Mouse (Mus musculus): ENCODE measurements around the gene Evx2. TPM values are rescaled to one million over a fixed set of nuclear protein-coding genes. Genes with fewer than 3 reads are reported as not detected.
A peak's percentile ranks its signal among the peaks of the same experiment; 100 is the strongest.

The Evx2 gene
- total RNA-seq, 1 experiment from 2014 or later: not detected

DNA sequence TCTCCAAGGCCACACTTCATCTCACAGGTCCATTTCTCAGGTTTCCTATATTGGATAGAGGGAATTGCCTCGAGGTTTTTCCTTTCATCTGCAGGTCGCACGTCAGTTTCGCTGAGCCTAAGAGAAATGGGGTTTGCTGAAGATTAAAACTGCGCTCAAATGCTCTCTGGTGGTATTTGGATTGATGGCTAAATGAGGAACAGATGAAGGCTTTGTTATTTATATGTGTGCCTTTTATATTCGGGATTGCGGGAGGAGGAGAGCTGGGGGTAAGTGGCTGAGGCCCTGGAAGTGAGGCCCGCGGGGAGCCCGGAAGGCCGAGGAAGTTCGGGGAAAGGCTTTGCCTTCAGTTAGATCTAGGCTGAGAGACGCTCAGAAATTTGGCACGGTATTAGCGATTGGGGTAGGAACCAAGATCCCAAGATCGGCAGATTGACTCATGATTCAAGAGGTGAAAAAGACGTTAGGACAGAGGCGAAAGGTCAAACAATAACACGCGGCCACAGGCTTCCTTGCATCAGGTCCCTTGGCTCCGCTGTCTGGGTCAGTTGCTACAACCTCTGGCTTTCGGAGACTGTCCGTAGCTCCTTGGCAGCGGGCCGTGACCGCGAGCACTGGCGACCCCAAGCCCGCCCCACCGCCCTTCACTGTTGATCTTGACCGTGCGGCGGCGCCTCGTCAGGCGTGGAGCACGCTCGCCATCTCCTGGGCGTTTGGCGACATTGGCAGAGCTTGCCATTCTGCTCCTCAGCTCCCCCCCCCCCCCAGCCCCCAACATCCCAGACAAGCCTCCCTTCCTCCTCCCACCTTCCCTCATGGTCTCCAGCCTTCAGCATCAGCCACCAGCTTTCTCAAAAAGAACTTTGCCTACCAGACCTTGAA lies 13.4 kb upstream of the Evx2 start:
- peak in 1 of 2 experiments; percentile 67; a peak in 1 of 4 replicates for ATAC-seq (replicated peaks in 1 of 2; ENCODE audit: insufficient read depth in 1 of 2, low FRiP score in 2 of 2, low TSS enrichment in 1 of 2, low read depth in 1 of 2, poor library complexity in 2 of 2, severe bottlenecking in 2 of 2)

DNA sequence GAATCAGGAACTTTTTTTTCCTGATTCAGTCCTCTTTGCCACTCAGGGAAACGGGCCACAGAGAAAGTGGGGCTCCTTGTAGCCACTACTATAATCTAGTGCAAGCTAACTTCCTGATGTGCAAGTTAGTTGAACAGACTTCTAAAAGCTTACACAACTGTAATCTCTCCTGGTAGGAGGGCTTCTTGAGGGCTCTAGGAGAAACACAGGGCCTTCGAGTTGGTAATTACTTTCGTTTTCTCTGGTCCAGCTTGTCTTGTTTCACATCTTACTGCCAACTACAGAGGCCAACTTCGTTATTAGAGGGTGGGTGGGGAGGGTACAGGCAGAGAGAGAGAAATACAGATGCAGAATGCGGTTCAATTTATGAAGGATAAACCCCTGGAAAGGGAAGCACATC lies 12.5 kb upstream of the Evx2 start:
- no peak for ATAC-seq (replicated peaks in 1 of 2; ENCODE audit: insufficient read depth in 1 of 2, low FRiP score in 2 of 2, low TSS enrichment in 1 of 2, low read depth in 1 of 2, poor library complexity in 2 of 2, severe bottlenecking in 2 of 2)

DNA sequence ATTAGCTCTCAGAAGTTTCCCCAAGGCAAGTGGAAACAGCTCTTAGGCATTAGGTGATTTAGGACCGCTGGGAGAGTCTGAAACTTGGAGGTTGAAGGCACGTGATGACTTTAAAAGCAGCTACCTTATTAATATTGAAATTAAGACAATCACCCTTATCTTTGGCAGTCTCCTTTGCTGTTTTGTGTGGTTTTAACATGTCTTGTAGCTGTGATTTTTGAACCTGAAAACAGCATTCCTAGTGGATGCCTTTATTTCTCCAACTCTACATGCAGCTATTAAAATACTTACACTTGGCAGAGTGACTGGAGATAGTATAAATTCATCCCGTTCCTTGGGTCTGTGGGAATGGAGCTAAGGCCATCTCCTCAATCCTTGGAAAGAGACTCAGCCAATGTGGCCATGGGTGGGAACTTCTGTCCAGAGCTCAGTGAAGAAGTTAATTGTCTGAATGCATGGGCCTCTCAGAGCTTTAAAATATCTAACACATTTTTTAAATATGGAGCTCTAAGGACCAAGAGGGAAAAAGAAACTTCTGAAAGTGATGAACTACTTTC lies 11.4 kb upstream of the Evx2 start:
- ATAC-seq (replicated peaks in 1 of 2; ENCODE audit: insufficient read depth in 1 of 2, low FRiP score in 2 of 2, low TSS enrichment in 1 of 2, low read depth in 1 of 2, poor library complexity in 2 of 2, severe bottlenecking in 2 of 2): no peak

DNA sequence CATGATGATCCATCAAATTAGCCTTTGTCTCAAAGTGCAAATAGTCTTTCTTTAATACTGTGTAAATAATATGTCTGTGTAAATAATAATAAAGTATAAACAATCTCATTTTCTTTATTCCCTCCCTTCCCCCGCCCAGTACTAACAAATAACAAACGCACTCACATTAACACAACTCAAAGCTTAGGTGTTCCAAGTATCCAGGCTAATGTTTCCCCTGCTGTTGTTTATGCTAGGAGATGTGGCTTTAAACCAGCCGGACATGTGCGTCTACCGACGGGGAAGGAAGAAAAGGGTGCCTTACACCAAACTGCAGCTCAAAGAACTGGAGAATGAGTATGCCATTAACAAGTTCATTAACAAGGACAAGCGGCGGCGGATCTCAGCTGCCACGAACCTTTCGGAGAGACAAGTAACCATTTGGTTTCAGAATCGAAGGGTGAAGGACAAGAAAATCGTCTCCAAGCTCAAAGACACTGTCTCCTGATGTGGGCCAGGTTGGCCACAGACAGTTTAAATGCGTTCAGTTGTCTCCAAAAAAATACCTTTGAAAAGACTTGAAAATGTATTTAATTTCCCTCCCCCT lies 10.4 kb upstream of the Evx2 start:
- ATAC-seq (replicated peaks in 1 of 2; ENCODE audit: insufficient read depth in 1 of 2, low FRiP score in 2 of 2, low TSS enrichment in 1 of 2, low read depth in 1 of 2, poor library complexity in 2 of 2, severe bottlenecking in 2 of 2): no peak

DNA sequence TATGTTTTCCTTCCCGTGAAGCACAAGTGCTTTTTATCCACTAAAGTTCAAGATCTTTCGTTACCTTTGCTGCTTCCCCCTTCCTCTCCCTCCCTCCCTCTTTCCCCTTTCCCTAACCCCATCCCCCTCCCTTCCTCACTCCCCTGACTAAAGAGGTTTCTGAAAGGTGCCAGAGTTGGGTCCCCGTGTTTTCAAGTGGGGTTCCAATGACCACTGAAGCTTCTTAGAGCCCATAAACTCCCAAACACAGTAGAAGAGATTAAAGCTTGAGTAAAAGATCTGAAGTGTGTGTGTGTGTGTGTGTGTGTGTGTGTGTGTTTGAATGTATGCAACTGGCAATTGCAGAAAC lies 9.8 kb upstream of the Evx2 start:
- ATAC-seq (replicated peaks in 1 of 2; ENCODE audit: insufficient read depth in 1 of 2, low FRiP score in 2 of 2, low TSS enrichment in 1 of 2, low read depth in 1 of 2, poor library complexity in 2 of 2, severe bottlenecking in 2 of 2): no peak

DNA sequence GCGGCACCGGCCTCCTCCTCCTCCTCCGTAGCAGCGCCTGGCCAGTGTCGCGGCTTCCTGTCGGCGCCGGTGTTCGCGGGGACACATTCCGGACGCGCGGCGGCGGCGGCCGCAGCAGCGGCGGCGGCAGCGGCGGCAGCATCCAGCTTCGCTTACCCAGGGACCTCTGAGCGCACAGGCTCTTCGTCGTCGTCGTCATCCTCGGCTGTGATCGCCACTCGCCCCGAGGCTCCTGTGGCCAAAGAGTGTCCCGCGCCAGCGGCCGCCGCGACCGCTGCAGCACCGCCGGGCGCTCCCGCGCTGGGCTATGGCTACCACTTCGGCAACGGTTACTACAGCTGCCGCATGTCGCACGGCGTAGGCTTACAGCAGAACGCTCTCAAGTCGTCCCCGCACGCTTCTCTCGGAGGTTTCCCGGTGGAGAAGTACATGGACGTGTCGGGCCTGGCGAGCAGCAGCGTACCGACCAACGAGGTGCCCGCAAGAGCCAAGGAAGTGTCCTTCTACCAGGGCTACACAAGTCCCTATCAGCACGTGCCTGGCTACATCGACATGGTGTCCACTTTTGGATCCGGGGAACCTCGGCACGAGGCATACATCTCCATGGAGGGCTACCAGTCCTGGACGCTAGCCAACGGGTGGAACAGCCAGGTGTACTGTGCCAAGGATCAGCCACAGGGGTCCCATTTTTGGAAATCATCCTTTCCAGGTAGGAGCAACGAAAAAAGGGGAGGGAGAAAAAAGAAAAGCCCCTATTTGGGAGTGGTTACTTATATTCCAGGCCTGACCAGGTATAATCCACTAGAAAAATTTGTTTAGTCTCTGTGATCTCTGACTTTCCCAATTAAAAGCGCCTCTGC lies 9.2 kb upstream of the Evx2 start:
- ATAC-seq (replicated peaks in 1 of 2; ENCODE audit: insufficient read depth in 1 of 2, low FRiP score in 2 of 2, low TSS enrichment in 1 of 2, low read depth in 1 of 2, poor library complexity in 2 of 2, severe bottlenecking in 2 of 2): no peak

DNA sequence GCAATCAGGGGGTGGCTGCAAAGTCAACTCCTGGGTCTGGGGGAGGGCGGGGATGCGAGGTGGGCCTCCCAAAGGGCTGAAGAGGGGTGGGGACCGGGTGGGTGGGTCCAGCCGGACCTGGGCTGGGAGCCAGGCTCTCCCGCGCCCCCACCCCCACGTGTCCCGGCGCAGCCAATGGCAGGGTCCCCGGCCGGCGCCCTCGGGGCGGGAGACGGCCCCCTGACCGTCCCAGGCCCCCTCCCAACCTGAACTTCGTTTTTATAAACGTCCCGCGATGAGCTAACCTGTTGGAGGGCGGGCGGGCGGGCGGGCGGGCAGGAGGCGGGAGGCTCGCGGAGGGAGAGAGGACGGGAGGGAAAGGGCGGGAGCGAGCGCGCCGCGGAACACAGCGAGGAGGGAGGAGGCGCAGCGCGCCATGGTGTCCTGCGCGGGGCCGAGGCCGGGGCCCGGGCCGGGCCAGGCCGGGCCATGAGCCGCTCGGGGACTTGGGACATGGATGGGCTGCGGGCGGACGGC lies 8.5 kb upstream of the Evx2 start, which contains the start of gene Hoxd13:
TSS of gene Hoxd13 (plus strand) at position 469 of the 516 bp plus-strand sequence.
- no peak for ATAC-seq (replicated peaks in 1 of 2; ENCODE audit: insufficient read depth in 1 of 2, low FRiP score in 2 of 2, low TSS enrichment in 1 of 2, low read depth in 1 of 2, poor library complexity in 2 of 2, severe bottlenecking in 2 of 2)

DNA sequence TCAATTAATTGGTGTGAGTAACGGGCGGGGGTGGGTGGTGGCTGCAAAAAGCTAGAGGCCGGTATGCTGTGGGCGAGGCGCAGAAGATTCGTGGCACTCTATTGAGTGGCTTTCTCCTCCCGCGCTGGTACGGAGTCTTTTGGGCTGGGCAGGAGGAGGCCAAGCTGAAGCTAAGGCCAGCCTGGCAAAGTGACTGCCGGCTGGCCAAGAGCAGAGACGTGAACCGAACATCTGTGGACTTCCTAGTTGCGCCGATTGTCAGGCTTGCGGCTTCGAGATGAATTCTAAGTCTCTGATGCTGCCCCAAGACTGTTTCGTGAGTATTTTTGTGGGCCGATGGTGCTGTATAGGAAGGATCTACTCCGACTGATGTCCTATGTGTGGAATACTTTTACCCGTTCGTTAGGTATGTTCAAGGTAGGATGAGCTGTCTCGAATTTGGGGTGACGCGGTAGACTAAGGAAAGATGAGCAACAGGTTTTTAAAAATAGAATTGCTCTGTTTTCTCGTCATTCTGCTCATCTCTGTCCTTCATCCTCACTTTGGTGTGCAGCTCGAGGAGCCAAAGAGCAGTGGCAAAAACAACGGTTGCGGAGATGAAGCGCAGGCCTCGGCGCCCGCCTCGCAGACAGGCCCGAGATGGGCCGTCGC lies 8.0 kb upstream of the Evx2 start:
- ATAC-seq (replicated peaks in 1 of 2; ENCODE audit: insufficient read depth in 1 of 2, low FRiP score in 2 of 2, low TSS enrichment in 1 of 2, low read depth in 1 of 2, poor library complexity in 2 of 2, severe bottlenecking in 2 of 2): no peak

DNA sequence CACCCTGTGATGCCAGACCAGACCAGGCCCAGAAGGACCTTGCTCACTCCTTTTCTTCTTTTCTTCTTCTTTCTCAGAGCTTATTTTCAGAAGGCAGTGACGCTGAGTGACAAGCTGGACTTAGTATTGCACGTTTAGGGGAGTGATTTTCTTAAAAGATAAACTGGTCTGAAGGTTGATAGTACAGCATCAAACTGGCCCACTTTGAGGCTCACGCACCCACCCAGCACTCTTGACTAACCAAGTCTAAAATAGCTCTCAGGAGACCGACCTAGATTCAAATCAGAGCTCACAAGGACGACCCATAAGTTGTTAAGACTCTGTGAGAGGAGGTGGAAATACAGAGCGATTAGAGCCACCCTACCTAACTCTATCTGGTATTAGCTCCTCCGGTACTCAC lies 7.1 kb upstream of the Evx2 start:
- no peak for ATAC-seq (replicated peaks in 1 of 2; ENCODE audit: insufficient read depth in 1 of 2, low FRiP score in 2 of 2, low TSS enrichment in 1 of 2, low read depth in 1 of 2, poor library complexity in 2 of 2, severe bottlenecking in 2 of 2)

DNA sequence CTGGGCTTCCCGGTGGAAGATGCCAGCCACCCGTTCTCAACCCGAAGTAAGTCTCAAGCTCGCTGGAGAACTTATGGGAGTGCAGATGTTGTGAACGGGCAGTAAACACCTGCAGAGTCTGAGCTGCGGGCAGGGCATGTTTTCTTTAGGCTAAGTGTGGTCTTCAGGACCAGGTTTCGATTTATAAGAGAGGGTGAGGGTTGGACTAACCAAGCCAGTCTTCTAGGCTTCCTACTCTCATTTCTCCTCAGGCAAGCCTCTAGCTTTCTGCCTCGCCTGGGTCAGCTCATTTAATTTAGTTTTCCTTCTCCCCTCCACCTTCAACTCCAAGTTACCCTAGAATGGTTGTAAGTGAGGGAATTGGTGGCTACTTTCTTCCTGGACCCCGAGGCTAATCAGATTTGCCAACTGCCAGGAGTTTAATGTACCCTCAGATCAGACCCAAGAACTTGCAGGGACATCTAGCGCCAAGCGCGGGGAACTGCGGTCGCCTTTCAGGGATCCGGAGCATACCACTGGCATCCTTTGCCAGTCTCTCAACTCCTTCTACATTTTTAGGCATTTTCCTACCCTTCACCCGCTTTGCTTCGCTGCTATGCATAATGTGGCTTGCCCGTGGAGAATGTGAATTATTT lies 4.1 kb upstream of the Evx2 start:
- peak; percentile 57 to 65; a peak in 3 of 4 replicates for ATAC-seq (replicated peaks in 1 of 2; ENCODE audit: insufficient read depth in 1 of 2, low FRiP score in 2 of 2, low TSS enrichment in 1 of 2, low read depth in 1 of 2, poor library complexity in 2 of 2, severe bottlenecking in 2 of 2)

DNA sequence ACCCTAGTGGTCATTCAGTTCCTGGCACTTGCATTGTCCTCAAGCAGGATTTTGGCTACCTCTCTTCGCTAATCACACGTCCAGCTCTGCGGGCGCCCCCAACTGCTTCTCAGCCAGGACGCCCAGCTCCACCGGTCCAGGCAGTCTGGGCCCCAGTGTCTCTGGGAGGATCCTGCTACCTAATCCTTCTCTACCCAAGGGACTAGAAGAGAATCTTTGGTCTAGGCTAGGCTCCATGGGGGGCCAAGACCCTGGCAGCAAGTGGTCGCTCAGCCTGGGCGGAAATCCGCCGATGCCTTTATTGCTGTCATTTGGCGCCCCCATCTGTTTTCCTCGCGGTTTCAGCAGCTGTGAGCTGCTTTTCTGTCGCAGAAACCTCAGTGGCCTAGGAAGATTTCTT lies 2.3 kb upstream of the Evx2 start:
- no peak for ATAC-seq (replicated peaks in 1 of 2; ENCODE audit: insufficient read depth in 1 of 2, low FRiP score in 2 of 2, low TSS enrichment in 1 of 2, low read depth in 1 of 2, poor library complexity in 2 of 2, severe bottlenecking in 2 of 2)

DNA sequence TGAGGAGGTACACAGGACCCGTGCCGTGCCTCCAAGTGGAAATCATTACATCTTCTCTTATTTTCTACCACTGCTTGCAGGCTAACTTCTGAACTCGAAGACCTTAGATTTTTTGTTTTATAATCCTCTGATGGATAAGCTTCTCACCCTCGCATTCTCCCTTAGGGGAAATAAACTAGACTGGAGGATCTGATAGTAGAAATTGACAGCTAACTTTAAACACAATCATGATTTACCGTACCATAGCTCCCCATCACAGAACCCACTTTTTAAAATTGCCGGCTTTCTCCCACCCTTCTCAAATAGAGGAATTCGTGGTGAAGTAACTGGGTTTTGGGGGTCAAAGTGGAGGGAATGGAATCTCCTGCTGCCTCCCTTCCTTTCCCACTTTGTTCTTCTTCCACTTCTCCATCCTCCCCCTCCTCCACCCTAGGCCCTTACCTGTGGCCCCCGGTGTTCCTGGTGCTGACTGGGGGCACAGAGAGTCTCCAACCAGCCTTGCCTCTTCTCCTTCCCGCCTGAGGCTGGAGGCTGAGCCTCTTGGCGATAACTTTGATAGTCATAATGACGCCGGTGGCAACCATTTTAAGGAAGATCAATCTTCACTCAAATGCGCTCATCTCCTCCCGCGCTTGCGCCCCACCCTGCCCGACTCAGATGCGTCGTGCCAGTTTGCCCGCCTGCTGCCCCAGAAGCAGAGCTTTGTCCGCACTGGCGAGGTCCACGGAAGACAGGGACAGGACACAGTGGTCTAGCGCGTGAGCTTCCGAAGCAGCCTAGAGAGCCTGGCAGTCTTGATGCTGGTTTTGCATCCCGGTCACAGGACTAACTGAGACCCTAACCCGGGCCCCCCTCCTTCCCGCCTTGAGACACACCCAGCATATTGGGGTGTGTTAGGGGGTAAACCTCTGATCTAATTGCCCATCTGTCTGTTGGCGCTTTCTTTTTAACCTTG lies 1.3 kb upstream of the Evx2 start:
- ATAC-seq (replicated peaks in 1 of 2; ENCODE audit: insufficient read depth in 1 of 2, low FRiP score in 2 of 2, low TSS enrichment in 1 of 2, low read depth in 1 of 2, poor library complexity in 2 of 2, severe bottlenecking in 2 of 2): no peak

DNA sequence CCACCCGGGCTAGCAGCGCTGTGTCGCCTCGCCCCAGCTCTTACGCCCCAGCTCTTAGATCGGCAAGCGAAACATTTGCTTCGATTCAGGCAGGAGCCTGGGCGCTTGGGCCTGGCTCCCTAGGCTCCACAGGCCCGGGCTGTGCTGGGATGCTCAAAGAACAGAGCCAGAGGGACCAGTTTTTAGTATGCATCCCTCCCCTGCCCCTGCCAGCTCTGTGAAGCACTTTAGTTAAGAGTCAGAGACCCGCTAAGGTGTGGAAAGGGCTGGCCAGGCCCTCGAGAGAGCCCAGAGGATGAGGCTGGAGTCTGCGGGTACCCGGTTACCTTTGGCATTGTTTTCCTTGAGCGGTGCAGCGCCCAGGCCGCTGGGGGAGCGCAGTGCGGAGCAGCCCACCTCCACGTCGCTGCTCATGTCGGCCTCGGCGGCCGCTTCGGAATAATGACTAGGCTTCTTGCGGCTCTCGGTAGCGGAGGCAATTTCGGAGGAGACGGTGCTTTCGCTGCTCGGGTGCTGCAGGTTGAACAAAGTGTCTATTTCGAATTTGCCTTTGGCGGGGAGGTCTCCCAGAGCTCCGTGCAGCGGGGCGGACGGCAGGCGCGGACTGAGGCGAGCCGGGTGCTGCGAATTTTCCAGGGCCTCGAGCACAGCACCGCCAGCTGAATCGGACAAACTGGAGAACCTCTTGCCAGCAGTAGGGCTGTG lies 538 bp downstream of the Evx2 start:
- no peak; a peak in 1 of 4 replicates for ATAC-seq (replicated peaks in 1 of 2; ENCODE audit: insufficient read depth in 1 of 2, low FRiP score in 2 of 2, low TSS enrichment in 1 of 2, low read depth in 1 of 2, poor library complexity in 2 of 2, severe bottlenecking in 2 of 2)

DNA sequence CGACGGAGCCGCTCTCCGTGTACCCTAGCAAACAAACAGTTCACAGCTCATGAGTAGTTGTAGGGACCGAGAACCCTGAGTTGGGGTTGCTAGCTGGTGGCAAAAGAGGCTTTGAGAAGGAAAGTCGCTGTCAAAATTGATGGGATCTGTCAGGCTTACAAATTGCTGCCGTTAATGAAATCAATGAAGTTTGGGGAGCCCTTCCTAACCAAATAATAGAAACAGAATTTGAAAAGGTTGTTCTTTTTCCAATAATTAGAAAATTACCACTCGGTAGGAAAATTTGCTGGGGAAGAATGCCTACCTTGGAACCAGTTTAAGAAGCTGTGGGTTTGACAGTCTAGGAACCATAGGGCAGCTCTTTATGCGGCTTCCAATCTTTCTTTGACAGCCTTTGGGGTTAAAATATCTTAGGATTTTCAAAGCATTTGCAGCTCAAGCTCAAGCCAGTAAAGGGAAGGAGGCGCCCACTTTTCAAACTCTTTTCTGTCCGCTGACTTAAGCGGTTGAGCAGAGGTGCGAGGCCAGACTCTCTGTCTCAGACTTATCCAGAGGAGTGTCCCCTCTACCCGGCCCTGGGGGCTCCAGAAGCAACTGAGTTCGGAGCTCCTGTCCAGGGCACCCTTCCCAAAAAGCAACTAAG lies 1.2 kb downstream of the Evx2 start:
- ATAC-seq (replicated peaks in 1 of 2; ENCODE audit: insufficient read depth in 1 of 2, low FRiP score in 2 of 2, low TSS enrichment in 1 of 2, low read depth in 1 of 2, poor library complexity in 2 of 2, severe bottlenecking in 2 of 2): no peak

Measured in hematopoietic stem cell, adult 5-6 weeks (primary cell).